Mouse (Mus musculus) kidney, embryonic 14.5 days (tissue): ENCODE results near the gene Gtf3a. TPM values are rescaled to one million over a fixed set of nuclear protein-coding genes. Genes with fewer than 3 reads are reported as not detected.
"Not testable (repeated sequence)": the region's sequence is repeated elsewhere in the genome, so short reads cannot be mapped to it uniquely, and the experiment has no call there.

Experiments
- ATAC-seq: fragments of 200-750 bp; cut with Nextera tagmentation; 2 replicates; pipeline ENCODE4 v1.8.0; 2017; ENCODE audit warnings: moderate number of reproducible peaks, mild to moderate bottlenecking, moderate TSS enrichment, moderate library complexity; ENCODE audit not compliant: low FRiP score, low TSS enrichment
- H3K27ac ChIP-seq: fragments of 300-500 bp; sonication (generic); 2 replicates; pipeline ENCODE4 v1.5.1; 2014; ENCODE audit warnings: low read depth, mild to moderate bottlenecking, low read length, moderate library complexity, mixed read lengths
- H3K27me3 ChIP-seq: fragments of 300-500 bp; sonication (generic); 2 replicates; pipeline ENCODE4 v1.6.1; 2014; ENCODE audit warnings: mild to moderate bottlenecking, low read length; ENCODE audit not compliant: control insufficient read depth, insufficient read depth
- H3K36me3 ChIP-seq: fragments of 300-500 bp; sonication (generic); 2 replicates; pipeline ENCODE4 v1.6.1; 2014; ENCODE audit warnings: low read length, mixed read lengths; ENCODE audit not compliant: control insufficient read depth, insufficient read depth
- H3K4me1 ChIP-seq: fragments of 300-500 bp; sonication (generic); 2 replicates; pipeline ENCODE4 v1.6.1; 2014; ENCODE audit warnings: low read length, mixed read lengths; ENCODE audit not compliant: control insufficient read depth, insufficient read depth
- H3K4me2 ChIP-seq: fragments of 300-500 bp; sonication (generic); replicated peaks from 2 replicates; pipeline ENCODE4 v1.6.1; 2014; ENCODE audit warnings: low read depth, mild to moderate bottlenecking, low read length
- H3K4me3 ChIP-seq: fragments of 300-500 bp; sonication (generic); 2 replicates; pipeline ENCODE4 v1.5.1; 2014; ENCODE audit warnings: mild to moderate bottlenecking, low read length
- H3K9ac ChIP-seq: fragments of 300-500 bp; sonication (generic); 2 replicates; pipeline ENCODE4 v1.6.1; 2014; ENCODE audit warnings: low read depth, mild to moderate bottlenecking, low read length, moderate library complexity
- H3K9me3 ChIP-seq: fragments of 300-500 bp; sonication (generic); 2 replicates; pipeline ENCODE4 v1.6.1; 2016; ENCODE audit warnings: low read length; ENCODE audit not compliant: control insufficient read depth
- WGBS: fragments of 180-500 bp; shearing (Covaris S2); extraction: QIAGEN DNeasy Blood & Tissue Kit; methylation state at CpG from one replicate; pipeline ENCODE4 v1.1.7; 2014; 5-methylcytosine and 5-hydroxymethylcytosine counted together
- polyA plus RNA-seq: library from polyadenylated mRNA; unstranded; fragments of >200 nt; fragmentation: Nextera tagmentation; extraction: Ambion mirVana; gene quantifications from 2 replicates; pipeline ENCODE4 v1.2.1, GENCODE M21; 2014

Gtf3a gene
- polyA plus RNA-seq, 1 experiment from 2014 or later = 137 TPM

DNA sequence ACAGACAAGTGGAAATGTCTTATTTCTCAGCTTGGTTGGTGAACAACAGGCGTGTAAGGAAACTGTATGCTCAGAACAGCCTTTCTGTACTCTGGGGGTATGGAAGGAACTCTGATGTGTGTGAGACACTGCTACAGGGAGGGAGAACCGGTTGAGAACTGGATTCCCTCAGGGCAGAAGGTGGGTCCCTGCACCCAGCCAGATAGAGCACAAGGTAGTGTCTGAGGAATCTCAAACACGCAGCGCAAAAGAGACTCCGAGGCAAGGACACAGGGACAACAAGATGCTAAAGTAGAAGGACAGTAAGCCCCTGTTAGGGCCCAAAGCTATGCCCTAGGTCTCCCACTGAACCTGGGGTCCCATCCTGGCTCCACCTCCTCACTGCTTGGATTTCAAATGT, 21.8 kb upstream of the Gtf3a start:
- H3K9ac ChIP-seq = no peak overlapping the region
- H3K9me3 ChIP-seq = 0 out of 2 replicates have a peak, but pooled peaks cover 2% of the 10 kb centered on the region
- H3K36me3 ChIP-seq = no peaks in the 10 kb centered on the region
- no peak overlapping the region for H3K27ac ChIP-seq
- H3K4me2 ChIP-seq = no peak overlapping the region
- no peak for ATAC-seq
- no peaks in the 10 kb centered on the region for H3K4me1 ChIP-seq
- WGBS = 94% methylated on average over 5 of the region's 5 CpGs
- no peaks in the 10 kb centered on the region for H3K27me3 ChIP-seq
- no peak overlapping the region for H3K4me3 ChIP-seq

GRCm38 (mm10) chr5:146931422-146931821, 17.0 kb upstream of the Gtf3a start:
- Histone ChIP-seq H3K4me2 (no peak overlapping the region), H3K4me1 (no peaks in the 10 kb centered on the region), H3K27ac (no peak overlapping the region), H3K9ac (no peak overlapping the region), H3K36me3 (no peaks in the 10 kb centered on the region), H3K9me3 (no peaks in the 10 kb centered on the region), H3K27me3 (no peaks in the 10 kb centered on the region), H3K4me3 (no peak overlapping the region)
- WGBS = 89% methylated on average over 7 of the region's 7 CpGs
- ATAC-seq = no peak

GRCm38 (mm10) chr5:146931904-146932553, 16.4 kb upstream of the Gtf3a start:
- H3K4me2 ChIP-seq = no peak overlapping the region
- H3K9ac ChIP-seq = no peak overlapping the region
- no peaks in the 10 kb centered on the region for H3K36me3 ChIP-seq
- no peaks in the 10 kb centered on the region for H3K27me3 ChIP-seq
- H3K4me1 ChIP-seq = no peaks in the 10 kb centered on the region
- H3K9me3 ChIP-seq = no peaks in the 10 kb centered on the region
- no peak overlapping the region for H3K4me3 ChIP-seq
- H3K27ac ChIP-seq = no peak overlapping the region
- ATAC-seq = no peak
- 73% methylated on average over 16 of the region's 16 CpGs for WGBS

DNA sequence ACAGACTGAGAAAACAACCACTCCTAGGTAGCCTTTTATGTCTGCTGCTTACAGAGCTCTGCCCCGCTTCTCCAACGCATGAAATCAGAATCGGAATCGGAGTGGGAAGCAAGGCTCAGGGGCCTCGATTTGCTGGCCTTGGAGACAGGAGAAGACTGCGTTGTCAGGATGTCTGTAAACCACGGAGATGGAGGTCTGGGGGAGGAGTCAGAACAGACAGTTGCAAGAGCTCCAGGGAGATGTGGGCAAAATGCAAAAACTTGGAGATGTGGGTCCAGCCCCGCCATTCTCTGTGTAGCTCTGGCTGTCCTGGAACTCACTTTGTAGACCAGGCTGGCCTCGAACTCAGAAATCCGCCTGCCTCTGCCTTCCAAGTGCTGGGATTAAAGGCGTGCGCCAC, 15.0 kb upstream of the Gtf3a start:
- no peaks in the 10 kb centered on the region for H3K27me3 ChIP-seq
- ATAC-seq = no peak
- 88% methylated on average over 12 of the region's 12 CpGs for WGBS

GRCm38 (mm10) chr5:146937541-146938503, 10.6 kb upstream of the Gtf3a start:
- no peaks in the 10 kb centered on the region for H3K4me1 ChIP-seq
- H3K36me3 ChIP-seq = no peaks in the 10 kb centered on the region
- no peak for ATAC-seq
- no peaks in the 10 kb centered on the region for H3K27me3 ChIP-seq
- no peak overlapping the region for H3K4me3 ChIP-seq
- H3K27ac ChIP-seq = no peak overlapping the region
- WGBS = 81% methylated on average over 32 of the region's 32 CpGs
- no peak overlapping the region for H3K9ac ChIP-seq
- no peaks in the 10 kb centered on the region for H3K9me3 ChIP-seq
- no peak overlapping the region for H3K4me2 ChIP-seq

More for the DNA sequence above, 15.0 kb upstream of the Gtf3a start:
- H3K9me3 ChIP-seq = no peaks in the 10 kb centered on the region
- H3K9ac ChIP-seq = no peak overlapping the region
- no peaks in the 10 kb centered on the region for H3K4me1 ChIP-seq
- H3K36me3 ChIP-seq = no peaks in the 10 kb centered on the region
- no peak overlapping the region for H3K27ac ChIP-seq
- no peak overlapping the region for H3K4me3 ChIP-seq
- H3K4me2 ChIP-seq = no peak overlapping the region

DNA sequence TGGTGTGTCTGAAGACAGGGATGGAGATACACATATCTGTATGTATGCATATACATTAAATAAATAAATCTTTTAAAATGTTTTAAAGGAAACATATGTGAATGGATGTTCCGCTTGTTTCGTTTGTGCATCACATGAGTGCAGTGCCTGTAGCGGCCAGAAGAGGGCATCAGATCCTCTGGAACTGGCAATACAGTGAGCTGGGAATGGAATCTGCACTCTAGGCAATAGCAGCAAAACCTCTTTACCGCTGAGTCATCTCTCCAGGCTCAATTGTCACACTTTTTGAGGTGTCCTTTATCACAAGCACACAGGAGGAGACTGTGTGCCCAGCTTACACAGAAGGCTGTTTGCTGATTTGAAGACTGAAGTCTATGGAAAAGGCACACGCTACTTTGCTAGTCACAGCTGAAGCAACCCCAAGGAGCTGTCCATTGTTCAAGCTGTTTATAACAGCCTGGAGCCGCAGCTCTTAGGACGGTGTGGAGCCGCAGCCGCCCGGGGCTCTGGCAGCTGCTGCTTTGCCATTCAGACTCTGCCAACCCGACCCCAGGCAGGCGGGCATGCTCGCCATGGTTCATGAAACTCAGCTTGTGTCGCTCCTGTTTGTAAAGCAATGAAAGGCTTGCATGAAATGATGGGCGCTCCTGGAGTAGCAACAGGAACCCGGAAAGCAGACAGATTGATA, 9.2 kb upstream of the Gtf3a start:
- Histone ChIP-seq H3K4me2 (no peak overlapping the region), H3K9ac (no peak overlapping the region), H3K9me3 (no peaks in the 10 kb centered on the region; the same call in 1 of the 2 replicates), H3K4me3 (no peak overlapping the region), H3K27ac (no peak overlapping the region), H3K36me3 (no peaks in the 10 kb centered on the region), H3K4me1 (no peaks in the 10 kb centered on the region), H3K27me3 (no peaks in the 10 kb centered on the region)
- ATAC-seq = no peak
- WGBS = 81% methylated on average over 16 of the region's 16 CpGs

GRCm38 (mm10) chr5:146940219-146940618, 8.2 kb upstream of the Gtf3a start:
- H3K9me3 ChIP-seq = peaks cover 4% of the 10 kb centered on the region; the same call in 1 of the 2 replicates

GRCm38 (mm10) chr5:146941939-146942338, 6.5 kb upstream of the Gtf3a start:
- not testable (repeated sequence) for H3K4me3 ChIP-seq, H3K9me3 ChIP-seq, H3K27ac ChIP-seq, H3K36me3 ChIP-seq, H3K9ac ChIP-seq, H3K27me3 ChIP-seq, H3K4me1 ChIP-seq, ATAC-seq, H3K4me2 ChIP-seq
- 37% methylated on average over 2 of the region's 2 CpGs for WGBS

More at GRCm38 (mm10) chr5:146940219-146940618, 8.2 kb upstream of the Gtf3a start:
- Histone ChIP-seq H3K9ac (no peak overlapping the region), H3K4me3 (no peak overlapping the region), H3K4me1 (no peaks in the 10 kb centered on the region), H3K36me3 (no peaks in the 10 kb centered on the region), H3K4me2 (no peak overlapping the region), H3K27ac (no peak overlapping the region), H3K27me3 (no peaks in the 10 kb centered on the region)
- no peak for ATAC-seq
- WGBS = 25% methylated on average over 7 of the region's 7 CpGs
